Mouse (Mus musculus): ENCODE measurements around the gene Prkab2. TPM values are rescaled to one million over a fixed set of nuclear protein-coding genes. Genes with fewer than 3 reads are reported as not detected.

Prkab2 gene
- polyA plus RNA-seq (2015; fragmentation: Nextera tagmentation; extraction: Ambion mirVana): 15.0 and 15.5 TPM in 2 replicates

DNA sequence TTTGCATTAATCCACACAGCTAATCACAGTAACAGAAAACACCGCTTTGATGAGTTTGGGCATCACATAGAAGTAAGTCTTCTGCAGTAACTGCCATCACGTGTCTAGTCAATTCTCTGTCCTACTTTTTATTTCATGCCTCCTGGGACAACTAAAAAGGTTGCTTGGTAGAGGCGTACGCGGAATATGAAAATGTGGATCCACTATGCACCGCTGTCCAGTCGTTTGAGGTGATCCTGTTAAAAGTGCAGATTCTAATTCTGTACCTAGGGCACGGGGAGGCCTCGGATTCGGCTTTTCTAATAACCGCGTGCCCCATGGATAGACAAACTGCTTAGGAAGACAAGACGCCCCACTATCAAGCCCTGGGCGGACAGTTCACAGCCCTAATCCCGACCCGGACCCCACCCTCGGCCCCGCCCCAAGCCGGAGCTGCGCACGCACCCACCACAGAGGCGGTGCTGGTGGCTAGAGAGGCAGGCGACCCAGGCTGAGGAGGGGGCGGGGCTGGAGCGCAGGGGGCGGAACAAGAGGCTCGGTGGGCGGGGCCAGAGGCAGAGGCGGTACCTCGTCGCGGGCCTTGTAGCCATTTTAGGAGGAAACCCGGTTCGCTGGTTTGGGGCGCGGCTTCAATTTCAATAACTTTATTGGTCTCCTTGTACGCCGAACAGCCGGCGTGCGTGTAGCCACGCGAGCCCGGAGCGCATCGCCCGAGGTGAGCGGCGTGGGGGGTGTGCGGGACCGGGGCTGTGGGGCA lies at the start of gene Prkab2:
Prkab2 (plus strand) TSS at position 539 of the 757 bp plus-strand sequence.
- H3K9ac ChIP-seq: peak within 1 kb of the TSS; percentile 72
- H3K27ac ChIP-seq (replicated peaks): peak within 1 kb of the TSS; percentile 82
- H3K36me3 ChIP-seq: peaks cover 6% of the 10 kb centered on the region; the same call in 1 of the 2 replicates
- no peaks in the 10 kb centered on the region for H3K27me3 ChIP-seq
- H3K4me3 ChIP-seq: peak within 1 kb of the TSS; percentile 88
- peaks cover 25% of the 10 kb centered on the region for H3K4me1 ChIP-seq (replicated peaks)
- peak within 1 kb of the TSS; percentile 83 for H3K4me2 ChIP-seq
- 1% methylated on average over 51 of the region's 51 CpGs for WGBS
- peak; percentile 95 for ATAC-seq (ENCODE audit: low FRiP score, low read depth)
- no peaks in the 10 kb centered on the region for H3K9me3 ChIP-seq

DNA sequence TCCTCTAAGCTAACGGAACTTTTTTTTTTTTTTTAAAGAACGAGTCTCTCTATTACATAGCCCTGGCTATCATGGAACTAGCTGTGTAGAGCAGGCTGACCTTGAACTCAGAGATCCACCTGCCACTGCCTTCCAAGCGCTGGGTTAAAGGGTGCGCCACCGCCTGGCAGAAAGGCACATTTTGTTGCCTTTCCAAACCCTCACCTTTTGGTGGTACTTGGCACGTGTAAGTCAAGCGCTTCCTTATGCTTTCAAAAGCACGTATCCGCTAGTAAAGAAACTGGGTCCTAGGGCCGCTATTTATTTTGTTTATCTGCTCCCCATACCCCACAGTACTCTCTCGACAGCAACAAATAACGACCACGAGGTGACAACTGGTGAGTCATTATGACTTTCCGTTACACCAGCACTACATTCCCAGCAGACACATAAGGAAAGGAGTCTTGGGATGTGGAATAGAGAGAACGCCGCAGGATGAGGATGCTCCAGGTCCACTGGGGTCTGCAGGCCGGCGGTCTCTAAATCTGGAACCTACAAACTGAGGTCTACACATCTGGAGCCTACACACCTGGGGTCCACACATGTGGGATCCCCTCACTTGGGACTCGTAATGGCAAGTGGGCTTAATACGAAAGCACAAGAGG lies 48.7 kb upstream of the Prkab2 start:
- peak overlapping the region; percentile 52 for H3K4me2 ChIP-seq
- peaks cover 7% of the 10 kb centered on the region; the same call in 1 of the 2 replicates for H3K4me1 ChIP-seq (replicated peaks)
- H3K4me3 ChIP-seq: peak overlapping the region; percentile 73
- peak; percentile 46; the same call in 1 of the 2 replicates for ATAC-seq (ENCODE audit: low FRiP score, low read depth)
- WGBS: 3% methylated on average over 20 of the region's 20 CpGs
- H3K36me3 ChIP-seq: no peaks in the 10 kb centered on the region
- peak overlapping the region; percentile 91; the same call in 1 of the 2 replicates for H3K27ac ChIP-seq (replicated peaks)
- H3K27me3 ChIP-seq: no peaks in the 10 kb centered on the region
- 0 out of 2 replicates have a peak overlapping the region, but pooled peaks have one; percentile 86 for H3K9ac ChIP-seq
- H3K9me3 ChIP-seq: no peaks in the 10 kb centered on the region

DNA sequence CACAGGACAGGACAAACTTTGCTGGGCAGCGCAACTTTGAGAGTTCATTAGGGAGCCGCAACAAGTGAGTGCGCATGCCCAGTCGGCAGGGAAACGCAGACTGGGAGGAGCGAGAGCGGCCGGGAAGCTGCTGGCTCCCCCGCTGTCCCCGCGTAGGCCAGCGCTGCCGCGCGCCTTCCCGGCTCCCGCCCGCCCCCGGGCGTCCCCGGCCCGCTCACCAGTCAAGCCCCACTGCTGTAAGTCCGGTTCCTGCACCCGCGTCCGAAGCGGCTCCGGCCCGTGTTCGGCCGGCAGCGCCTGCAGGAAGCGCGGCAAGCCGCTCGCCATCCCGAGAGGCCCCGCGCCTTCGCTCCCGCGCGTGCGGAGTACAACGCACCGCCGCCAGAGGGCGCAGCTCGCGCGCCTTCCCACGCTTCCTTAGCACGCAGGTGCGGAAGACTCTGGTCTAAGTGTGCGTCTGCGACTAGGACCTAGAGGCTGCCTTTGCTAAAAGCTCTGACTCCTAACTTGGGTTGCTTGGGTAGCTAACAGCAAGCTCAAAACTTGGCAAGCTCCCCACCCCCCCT lies 48.1 kb upstream of the Prkab2 start, which contains the start of gene Chd1l:
Chd1l (minus strand) TSS at position 359 of the 566 bp plus-strand sequence.
- under 1% methylated on average over 55 of the region's 56 CpGs for WGBS
- peak; percentile 97 for ATAC-seq (ENCODE audit: low FRiP score, low read depth)

DNA sequence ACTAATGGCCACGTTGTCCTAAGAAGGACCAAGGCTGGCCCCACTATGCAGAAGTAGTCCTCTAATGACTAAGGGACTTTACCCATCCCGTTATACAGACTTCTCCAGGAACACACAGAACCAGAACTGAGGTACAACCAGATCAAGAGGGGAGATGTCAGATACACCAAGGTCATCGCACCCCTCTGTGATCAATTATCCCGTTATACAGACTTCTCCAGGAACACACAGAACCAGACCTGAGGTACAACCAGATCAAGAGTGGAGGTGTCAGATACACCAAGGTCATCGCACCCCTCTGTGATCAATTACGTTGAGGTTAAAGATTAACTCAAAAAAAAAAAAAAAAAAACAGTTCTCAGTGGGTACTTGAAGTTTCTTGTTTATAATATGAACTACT lies 47.0 kb upstream of the Prkab2 start:
- H3K9ac ChIP-seq: no peak overlapping the region
- no peak overlapping the region for H3K4me3 ChIP-seq
- H3K27ac ChIP-seq (replicated peaks): no peak overlapping the region
- 94% methylated on average over 6 of the region's 6 CpGs for WGBS
- H3K4me1 ChIP-seq (replicated peaks): peaks cover 7% of the 10 kb centered on the region; the same call in 1 of the 2 replicates
- no peaks in the 10 kb centered on the region for H3K36me3 ChIP-seq
- no peak for ATAC-seq (ENCODE audit: low FRiP score, low read depth)
- H3K4me2 ChIP-seq: no peak overlapping the region
- H3K27me3 ChIP-seq: no peaks in the 10 kb centered on the region
- H3K9me3 ChIP-seq: no peaks in the 10 kb centered on the region

More for the DNA sequence above, 48.1 kb upstream of the Prkab2 start, which contains the start of gene Chd1l:
- Histone ChIP-seq H3K9ac (peak within 1 kb of the TSS; percentile 86), H3K36me3 (no peaks in the 10 kb centered on the region), H3K27ac (replicated peaks) (peak within 1 kb of the TSS; percentile 91), H3K27me3 (no peaks in the 10 kb centered on the region), H3K9me3 (no peaks in the 10 kb centered on the region), H3K4me2 (peak within 1 kb of the TSS; percentile 52), H3K4me1 (replicated peaks) (peaks cover 7% of the 10 kb centered on the region; the same call in 1 of the 2 replicates), H3K4me3 (peak within 1 kb of the TSS; percentile 73)

DNA sequence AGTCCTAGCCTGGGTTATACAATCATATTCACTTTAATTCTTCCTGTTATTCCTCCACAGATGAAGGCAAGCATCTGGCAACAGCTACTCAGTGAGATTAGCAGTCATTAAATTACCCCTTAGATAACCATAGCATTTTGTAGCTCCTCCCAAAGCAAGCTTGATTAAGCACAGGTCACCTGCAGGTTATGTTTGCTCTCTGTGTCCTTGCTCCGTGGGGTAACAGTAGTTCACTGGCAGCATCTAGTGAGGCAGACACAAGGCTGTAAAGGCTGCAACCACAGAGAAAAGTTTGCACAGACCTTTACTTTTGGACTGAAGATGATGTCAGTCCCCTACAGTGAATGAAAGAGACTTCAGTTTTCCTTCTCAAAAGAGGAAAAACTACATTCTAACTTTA lies 42.8 kb upstream of the Prkab2 start:
- Histone ChIP-seq H3K4me2 (no peak overlapping the region), H3K9ac (no peak overlapping the region), H3K36me3 (no peaks in the 10 kb centered on the region), H3K4me3 (no peak overlapping the region), H3K27ac (replicated peaks) (no peak overlapping the region), H3K27me3 (no peaks in the 10 kb centered on the region), H3K4me1 (replicated peaks) (no peaks in the 10 kb centered on the region), H3K9me3 (no peaks in the 10 kb centered on the region)
- no peak for ATAC-seq (ENCODE audit: low FRiP score, low read depth)
- 40% methylated on average over 1 of the region's 1 CpGs for WGBS

DNA sequence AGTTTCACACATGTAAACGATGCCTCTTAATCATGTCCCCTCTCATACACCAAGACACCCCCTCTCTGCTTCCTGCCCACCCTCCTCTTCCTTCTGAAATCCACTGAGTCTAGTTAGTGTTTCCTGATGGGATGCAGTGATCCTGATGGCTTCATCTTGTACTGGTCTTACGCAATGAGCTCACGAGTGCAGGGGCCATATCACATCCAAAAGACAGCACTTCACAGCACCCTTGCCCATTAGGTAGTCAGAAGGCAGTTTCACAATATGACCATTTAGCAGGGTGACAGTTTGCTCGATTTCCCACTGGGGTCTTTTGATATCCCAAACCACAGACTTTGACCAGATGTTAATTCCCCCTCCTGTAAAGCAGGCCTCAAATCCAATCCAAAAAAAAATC lies 42.1 kb upstream of the Prkab2 start:
- no peaks in the 10 kb centered on the region for H3K9me3 ChIP-seq
- no peaks in the 10 kb centered on the region for H3K4me1 ChIP-seq (replicated peaks)
- H3K27me3 ChIP-seq: no peaks in the 10 kb centered on the region
- H3K27ac ChIP-seq (replicated peaks): no peak overlapping the region
- H3K9ac ChIP-seq: no peak overlapping the region
- H3K4me2 ChIP-seq: no peak overlapping the region
- ATAC-seq (ENCODE audit: low FRiP score, low read depth): no peak
- H3K36me3 ChIP-seq: no peaks in the 10 kb centered on the region
- WGBS: 92% methylated on average over 4 of the region's 4 CpGs
- no peak overlapping the region for H3K4me3 ChIP-seq

DNA sequence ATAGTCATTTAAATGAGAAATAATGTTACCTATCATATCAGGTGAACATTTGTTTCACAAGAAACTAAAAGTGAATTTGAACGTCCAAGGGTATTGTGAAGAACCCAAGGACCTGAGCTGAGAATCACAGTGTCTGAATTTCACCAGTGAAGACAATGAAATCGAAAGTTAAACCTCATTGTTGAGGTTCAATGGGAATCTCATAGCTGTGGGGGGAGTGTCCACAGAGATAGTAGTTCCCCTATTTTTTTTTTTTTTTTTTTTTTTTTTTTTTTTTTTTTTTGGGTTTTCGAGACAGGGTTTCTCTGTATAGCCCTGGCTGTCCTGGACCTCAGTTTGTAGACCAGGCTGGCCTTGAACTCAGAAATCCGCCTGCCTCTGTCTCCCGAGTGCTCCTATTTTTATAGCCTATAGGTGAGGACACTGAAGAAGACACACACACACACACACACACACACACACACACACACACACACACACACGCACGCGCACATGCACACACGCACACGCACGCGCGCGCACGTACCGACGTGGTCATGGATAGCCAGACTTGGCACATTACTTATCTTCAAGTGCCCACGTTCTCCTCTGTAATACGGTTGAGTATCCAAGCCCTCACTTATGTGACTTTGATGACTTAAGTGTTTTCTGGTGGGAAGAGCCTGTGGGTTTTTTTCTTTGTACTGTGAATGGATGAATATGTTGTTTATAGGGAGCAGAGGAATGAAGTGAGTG lies 40.7 kb upstream of the Prkab2 start:
- no peaks in the 10 kb centered on the region for H3K9me3 ChIP-seq
- H3K4me1 ChIP-seq (replicated peaks): no peaks in the 10 kb centered on the region
- H3K36me3 ChIP-seq: no peaks in the 10 kb centered on the region
- H3K27me3 ChIP-seq: no peaks in the 10 kb centered on the region
- no peak for ATAC-seq (ENCODE audit: low FRiP score, low read depth)
- H3K4me2 ChIP-seq: no peak overlapping the region
- H3K9ac ChIP-seq: no peak overlapping the region
- H3K27ac ChIP-seq (replicated peaks): no peak overlapping the region
- 95% methylated on average over 19 of the region's 19 CpGs for WGBS
- no peak overlapping the region for H3K4me3 ChIP-seq

DNA sequence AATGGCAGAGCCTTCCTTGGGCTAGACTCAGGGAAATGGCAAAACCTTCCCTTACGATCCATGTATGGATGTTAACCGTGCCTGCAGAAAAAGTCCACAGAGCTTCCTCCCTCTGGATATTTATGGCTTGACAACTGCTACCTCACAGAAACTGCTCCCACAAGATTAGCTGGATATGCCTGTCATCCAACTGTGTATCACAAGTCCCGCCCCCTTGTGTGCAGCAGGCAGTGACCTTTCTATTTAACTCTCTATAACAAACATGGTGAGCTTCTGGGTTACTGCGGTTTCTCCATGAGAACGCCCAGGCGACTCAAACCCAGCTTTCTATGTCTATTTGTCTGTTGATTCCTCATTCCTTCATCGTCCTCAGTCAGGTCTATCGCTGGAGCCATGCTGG lies 40.1 kb upstream of the Prkab2 start:
- Histone ChIP-seq H3K4me3 (no peak overlapping the region), H3K36me3 (no peaks in the 10 kb centered on the region), H3K9ac (no peak overlapping the region), H3K9me3 (no peaks in the 10 kb centered on the region), H3K4me1 (replicated peaks) (no peaks in the 10 kb centered on the region), H3K4me2 (no peak overlapping the region), H3K27me3 (no peaks in the 10 kb centered on the region), H3K27ac (replicated peaks) (no peak overlapping the region)
- 88% methylated on average over 8 of the region's 8 CpGs for WGBS
- ATAC-seq (ENCODE audit: low FRiP score, low read depth): no peak

DNA sequence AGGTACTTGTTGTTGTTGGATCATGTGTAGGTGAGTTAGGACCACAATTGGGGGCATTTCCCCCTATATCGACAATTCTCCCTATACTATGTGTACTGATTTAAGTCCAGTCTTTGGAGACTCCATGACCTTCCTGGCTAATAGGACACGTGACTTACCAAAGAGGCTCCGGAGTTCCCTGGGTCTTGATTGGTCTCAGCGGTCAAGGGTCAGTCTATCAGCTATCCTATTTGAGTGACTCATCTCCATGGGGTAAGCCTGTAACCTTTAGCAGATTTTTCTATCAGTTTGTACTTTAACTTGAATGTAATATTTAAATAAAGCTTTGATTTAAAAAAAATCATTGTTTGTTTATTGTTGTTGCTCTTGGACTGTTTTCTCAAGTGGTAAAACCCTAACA lies 37.3 kb upstream of the Prkab2 start:
- H3K4me3 ChIP-seq: no peak overlapping the region
- ATAC-seq (ENCODE audit: low FRiP score, low read depth): no peak
- 90% methylated on average over 4 of the region's 4 CpGs for WGBS
- H3K9ac ChIP-seq: no peak overlapping the region
- no peaks in the 10 kb centered on the region for H3K27me3 ChIP-seq
- no peaks in the 10 kb centered on the region for H3K36me3 ChIP-seq
- H3K9me3 ChIP-seq: no peaks in the 10 kb centered on the region
- no peak overlapping the region for H3K27ac ChIP-seq (replicated peaks)
- no peak overlapping the region for H3K4me2 ChIP-seq
- no peaks in the 10 kb centered on the region for H3K4me1 ChIP-seq (replicated peaks)

DNA sequence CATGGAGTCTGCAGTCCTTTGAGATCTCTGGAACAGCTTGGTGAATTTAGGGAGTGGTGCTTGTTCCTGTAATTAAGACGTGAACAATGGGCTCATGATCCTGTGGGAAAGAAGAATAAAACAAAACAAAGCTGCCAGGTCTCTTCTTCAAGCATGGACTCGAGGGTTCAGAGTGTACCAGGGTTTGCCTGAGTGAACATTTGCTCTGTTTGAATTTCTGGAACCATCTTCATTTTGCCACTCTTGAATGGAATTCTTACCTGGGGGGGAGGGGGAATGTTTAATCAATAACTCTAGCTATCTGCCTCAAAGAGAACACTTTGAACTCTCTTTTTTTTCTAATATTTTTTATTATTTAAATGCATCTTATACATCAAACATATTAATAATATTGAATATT lies 33.4 kb upstream of the Prkab2 start:
- ATAC-seq (ENCODE audit: low FRiP score, low read depth): no peak
- Histone ChIP-seq H3K9me3 (no peaks in the 10 kb centered on the region), H3K27ac (replicated peaks) (no peak overlapping the region), H3K9ac (no peak overlapping the region), H3K27me3 (no peaks in the 10 kb centered on the region), H3K4me1 (replicated peaks) (no peaks in the 10 kb centered on the region; the same call in 1 of the 2 replicates), H3K4me3 (no peak overlapping the region), H3K4me2 (no peak overlapping the region), H3K36me3 (no peaks in the 10 kb centered on the region)
- WGBS: 47% methylated on average over 2 of the region's 2 CpGs

DNA sequence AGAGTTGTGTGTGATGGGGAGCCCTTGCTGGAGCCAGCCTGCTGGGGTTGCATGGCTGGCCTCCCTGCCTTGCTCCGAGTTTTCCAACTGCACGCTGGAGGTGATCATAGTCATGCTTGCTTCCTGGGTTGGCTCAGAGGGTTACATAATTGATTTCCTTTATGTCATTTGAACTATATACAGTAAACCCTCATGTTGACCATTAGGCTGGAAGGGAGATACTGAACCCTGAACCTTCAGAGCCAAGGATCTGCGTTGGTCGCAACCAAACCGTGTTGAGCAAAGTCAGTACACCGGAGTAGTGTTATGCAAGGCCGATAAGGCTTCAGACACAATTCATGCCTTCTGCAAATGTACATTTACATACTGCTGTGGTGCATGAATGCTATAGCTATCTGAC lies 30.1 kb upstream of the Prkab2 start:
- Histone ChIP-seq H3K4me3 (no peak overlapping the region), H3K36me3 (no peaks in the 10 kb centered on the region), H3K9ac (no peak overlapping the region), H3K27ac (replicated peaks) (no peak overlapping the region), H3K4me1 (replicated peaks) (no peaks in the 10 kb centered on the region; the same call in 1 of the 2 replicates), H3K27me3 (no peaks in the 10 kb centered on the region), H3K4me2 (no peak overlapping the region; the same call in 1 of the 2 replicates), H3K9me3 (no peaks in the 10 kb centered on the region)
- ATAC-seq (ENCODE audit: low FRiP score, low read depth): no peak
- WGBS: 81% methylated on average over 7 of the region's 7 CpGs
